Mouse (Mus musculus) hindbrain, embryonic 13.5 days (tissue): ENCODE measurements around the gene Ltb. TPM values are rescaled to one million over a fixed set of nuclear protein-coding genes. Genes with fewer than 3 reads are reported as not detected.

Experiments
- ATAC-seq: fragments of 200-750 bp; cut with Nextera tagmentation; 2 replicates; pipeline ENCODE4 v1.8.0; 2017; ENCODE audit warnings: moderate TSS enrichment; ENCODE audit not compliant: low FRiP score
- H3K27ac ChIP-seq: fragments of 300-500 bp; sonication (generic); 2 replicates; pipeline ENCODE4 v1.5.1; 2015; ENCODE audit warnings: inconsistent platforms, mild to moderate bottlenecking, moderate library complexity
- H3K27me3 ChIP-seq: fragments of 300-500 bp; sonication (generic); 2 replicates; pipeline ENCODE4 v1.6.1; 2015; ENCODE audit warnings: mild to moderate bottlenecking, inconsistent platforms
- H3K36me3 ChIP-seq: fragments of 300-500 bp; sonication (generic); 2 replicates; pipeline ENCODE4 v1.6.1; 2015; ENCODE audit warnings: mild to moderate bottlenecking, inconsistent platforms
- H3K4me1 ChIP-seq: fragments of 300-500 bp; sonication (generic); replicated peaks from 2 replicates; pipeline ENCODE4 v1.6.1; 2015; ENCODE audit warnings: inconsistent platforms
- H3K4me2 ChIP-seq: fragments of 300-500 bp; sonication (generic); 2 replicates; pipeline ENCODE4 v1.6.1; 2015; ENCODE audit warnings: inconsistent platforms, mild to moderate bottlenecking, moderate library complexity
- H3K4me3 ChIP-seq: fragments of 300-500 bp; sonication (generic); 2 replicates; pipeline ENCODE4 v1.5.1; 2015; ENCODE audit warnings: mild to moderate bottlenecking, inconsistent platforms
- H3K9ac ChIP-seq: fragments of 300-500 bp; sonication (generic); 2 replicates; pipeline ENCODE4 v1.6.1; 2015; ENCODE audit warnings: mild to moderate bottlenecking, inconsistent platforms
- H3K9me3 ChIP-seq: fragments of 300-500 bp; sonication (generic); 2 replicates; pipeline ENCODE4 v1.6.1; 2016; ENCODE audit warnings: inconsistent platforms
- WGBS: fragments of 180-500 bp; shearing (Covaris S2); methylation state at CpG from one replicate; pipeline ENCODE4 v1.1.7; 2015; 5-methylcytosine and 5-hydroxymethylcytosine counted together
- polyA plus RNA-seq: library from polyadenylated mRNA; unstranded; fragments of >200 nt; fragmentation: Nextera tagmentation; extraction: Ambion mirVana; gene quantifications from 2 replicates; pipeline ENCODE4 v1.2.1, GENCODE M21; 2015

Ltb gene
- polyA plus RNA-seq, 1 experiment from 2014 or later: 0.52 TPM

DNA sequence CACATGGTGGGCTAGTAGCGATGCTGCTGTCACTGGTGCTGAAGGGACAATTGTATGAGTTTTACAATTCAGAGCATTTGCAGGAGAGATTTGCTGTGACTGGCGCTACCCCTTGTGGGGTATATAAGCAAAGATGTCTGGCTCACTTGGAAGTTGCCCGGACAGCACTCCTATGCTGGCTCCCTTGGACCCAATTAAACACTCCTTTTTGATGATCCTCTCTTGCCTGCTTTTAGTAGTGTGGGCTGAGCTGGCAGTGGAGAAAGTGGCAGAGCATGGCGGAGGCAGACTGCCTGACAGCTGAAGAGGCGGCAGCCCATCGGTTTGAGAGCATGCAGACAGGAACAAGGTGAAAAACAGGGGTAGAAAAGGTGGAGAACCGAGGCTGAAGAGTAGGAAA is 26.4 kb upstream of the Ltb start:
- Histone ChIP-seq H3K4me3 (no peak overlapping the region), H3K4me2 (no peak overlapping the region), H3K4me1 (peaks cover 23% of the 10 kb centered on the region), H3K27ac (no peak overlapping the region), H3K9ac (no peak overlapping the region; the same call in 1 of the 2 replicates), H3K9me3 (no peaks in the 10 kb centered on the region), H3K36me3 (no peaks in the 10 kb centered on the region), H3K27me3 (no peaks in the 10 kb centered on the region)
- no peak for ATAC-seq
- WGBS: 90% methylated on average over 7 of the region's 7 CpGs

DNA sequence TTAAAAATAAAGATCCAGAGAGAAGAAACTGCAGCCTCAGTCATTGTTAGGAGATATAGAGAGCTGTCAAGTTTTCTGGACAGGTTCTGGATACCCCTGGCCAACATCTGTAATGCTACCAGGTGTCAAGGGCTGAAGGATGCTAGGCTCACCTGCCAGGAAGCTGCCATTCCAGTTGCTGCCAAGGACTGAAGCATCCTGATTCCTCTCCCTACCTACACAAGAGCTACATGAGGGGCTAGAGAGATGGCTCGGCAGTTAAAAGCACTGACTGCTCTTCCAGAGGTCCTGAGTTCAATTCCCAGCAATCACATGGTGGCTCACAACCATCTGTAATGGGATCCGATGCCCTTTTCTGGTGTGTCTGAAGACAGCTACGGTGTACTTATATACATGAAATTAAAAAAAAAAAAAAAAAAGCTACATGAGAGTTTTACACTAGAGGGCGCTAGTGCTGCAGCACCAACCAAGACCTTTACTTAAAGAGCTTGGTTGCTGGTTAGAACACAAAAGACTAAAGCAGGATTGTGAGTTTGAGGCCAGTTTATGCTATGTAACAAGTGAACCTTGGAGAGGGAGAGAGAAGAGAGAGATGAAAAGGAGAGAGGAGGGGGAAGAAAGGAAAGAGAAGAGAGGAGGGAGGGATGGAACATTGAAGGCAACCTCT is 25.6 kb upstream of the Ltb start:
- ATAC-seq: no peak
- Histone ChIP-seq H3K4me1 (peaks cover 14% of the 10 kb centered on the region), H3K27me3 (no peaks in the 10 kb centered on the region), H3K9ac (no peak overlapping the region), H3K9me3 (no peaks in the 10 kb centered on the region), H3K27ac (peak overlapping the region; percentile 48; the same call in 1 of the 2 replicates), H3K4me3 (no peak overlapping the region), H3K4me2 (no peak overlapping the region), H3K36me3 (no peaks in the 10 kb centered on the region)
- WGBS: 23% methylated on average over 4 of the region's 4 CpGs

DNA sequence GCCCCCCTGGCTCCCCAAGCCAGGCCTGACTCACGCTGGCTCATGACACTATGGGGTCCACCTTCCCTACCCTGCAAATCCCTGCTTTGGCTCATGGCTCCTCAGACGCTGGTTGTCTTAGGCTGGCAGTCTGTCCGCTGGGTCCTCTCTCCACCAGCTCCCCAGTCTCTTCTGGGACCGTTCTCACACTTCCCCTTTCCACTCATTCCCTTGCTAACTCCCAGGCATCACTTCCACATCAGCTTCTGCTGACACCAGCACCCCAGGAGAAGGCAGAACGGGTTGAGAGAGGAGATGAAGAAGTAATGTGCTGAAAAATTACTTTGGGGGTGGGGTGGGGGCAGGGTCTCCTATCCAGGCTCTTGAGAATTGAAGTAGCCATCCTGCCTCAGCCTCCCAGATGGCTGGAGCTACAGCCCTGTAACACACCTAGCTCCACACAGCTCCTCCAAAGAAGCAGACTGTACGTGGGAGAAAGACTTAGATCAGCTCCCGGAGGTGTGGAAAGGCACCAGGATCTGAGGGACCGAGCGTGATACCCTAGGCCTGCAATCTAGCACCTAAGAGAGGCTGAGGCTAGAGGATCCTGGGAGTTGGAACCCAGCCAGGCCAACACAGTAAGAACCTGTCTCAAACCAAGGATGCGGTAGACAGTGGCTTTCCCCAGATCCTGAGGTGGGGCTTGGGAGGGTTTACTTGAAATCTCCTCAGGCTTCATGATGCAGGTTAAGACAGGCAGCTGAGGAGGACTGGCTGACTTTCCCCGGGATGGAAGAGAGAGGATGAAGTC is 21.6 kb upstream of the Ltb start:
- no peaks in the 10 kb centered on the region for H3K27me3 ChIP-seq
- no peak for ATAC-seq
- peak overlapping the region; percentile 19; the same call in 1 of the 2 replicates for H3K9ac ChIP-seq
- H3K4me3 ChIP-seq: no peak overlapping the region
- no peaks in the 10 kb centered on the region for H3K4me1 ChIP-seq
- no peaks in the 10 kb centered on the region for H3K36me3 ChIP-seq
- no peaks in the 10 kb centered on the region for H3K9me3 ChIP-seq
- WGBS: 79% methylated on average over 11 of the region's 11 CpGs
- no peak overlapping the region for H3K4me2 ChIP-seq
- no peak overlapping the region; the same call in 1 of the 2 replicates for H3K27ac ChIP-seq

DNA sequence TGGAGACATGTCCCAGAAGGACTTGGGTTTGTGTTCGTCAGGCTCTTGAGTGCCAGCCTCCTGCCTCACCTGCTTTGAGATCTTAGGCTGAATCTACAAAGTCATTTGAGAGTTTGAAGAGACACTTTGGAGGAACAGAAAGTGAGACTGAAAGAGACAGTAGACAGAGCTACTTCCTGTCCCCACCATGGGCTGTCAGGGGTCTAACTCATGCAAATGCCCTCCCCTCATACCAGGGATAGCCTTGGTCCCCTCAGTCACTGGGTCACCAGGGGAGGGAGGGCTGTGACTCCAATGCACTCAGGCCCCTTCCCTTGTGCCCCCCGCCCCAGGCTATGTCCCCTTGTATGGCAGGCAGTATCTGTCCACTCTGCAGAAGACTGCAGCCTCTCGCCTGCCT is 20.9 kb upstream of the Ltb start:
- no peak for ATAC-seq
- Histone ChIP-seq H3K27ac (no peak overlapping the region), H3K9ac (0 out of 2 replicates have a peak overlapping the region, but pooled peaks have one; percentile 19), H3K27me3 (no peaks in the 10 kb centered on the region), H3K4me2 (no peak overlapping the region), H3K4me3 (no peak overlapping the region), H3K9me3 (no peaks in the 10 kb centered on the region), H3K4me1 (no peaks in the 10 kb centered on the region), H3K36me3 (no peaks in the 10 kb centered on the region)
- WGBS: 77% methylated on average over 3 of the region's 3 CpGs

DNA sequence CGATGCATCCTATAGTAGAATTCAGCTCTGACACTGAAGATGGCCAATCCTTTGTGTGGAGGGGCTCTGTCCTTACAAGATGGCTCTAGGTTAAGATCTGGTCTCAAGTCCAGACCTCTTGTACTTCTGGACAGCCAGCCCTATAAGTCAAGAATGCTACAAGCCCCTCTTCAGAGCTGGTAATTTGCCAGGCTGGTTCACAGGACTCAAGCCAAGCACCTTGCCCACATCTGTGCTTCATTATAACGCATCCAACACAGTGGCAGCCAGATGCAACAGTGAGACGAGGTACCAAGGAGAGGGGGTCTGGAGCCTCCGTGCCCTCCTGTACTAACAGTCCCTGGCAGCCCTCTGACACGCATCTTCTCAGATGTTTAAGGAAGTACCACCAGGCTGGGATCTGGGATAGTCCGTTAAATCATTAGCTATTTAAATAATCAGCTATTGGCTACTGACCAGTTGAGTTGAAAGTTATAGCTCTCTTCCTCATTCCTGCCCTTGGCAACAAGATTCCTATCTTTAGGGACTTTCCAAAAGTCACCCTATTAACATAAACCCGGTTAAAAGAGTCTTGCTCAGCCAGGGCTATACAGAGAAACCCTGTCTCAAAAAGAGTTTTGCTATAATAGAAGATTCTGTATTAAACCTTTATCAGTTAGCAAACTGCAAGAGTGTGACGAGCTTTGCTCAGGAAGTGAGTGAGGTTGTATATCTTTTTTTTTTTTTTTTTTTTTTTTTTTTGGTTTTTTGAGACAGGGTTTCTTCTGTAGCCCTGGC is 19.9 kb upstream of the Ltb start:
- H3K9me3 ChIP-seq: no peaks in the 10 kb centered on the region
- H3K4me3 ChIP-seq: no peak overlapping the region
- H3K9ac ChIP-seq: no peak overlapping the region; the same call in 1 of the 2 replicates
- no peak overlapping the region for H3K4me2 ChIP-seq
- no peaks in the 10 kb centered on the region for H3K4me1 ChIP-seq
- WGBS: 75% methylated on average over 8 of the region's 8 CpGs
- H3K27ac ChIP-seq: no peak overlapping the region
- H3K27me3 ChIP-seq: no peaks in the 10 kb centered on the region
- ATAC-seq: no peak
- no peaks in the 10 kb centered on the region for H3K36me3 ChIP-seq

DNA sequence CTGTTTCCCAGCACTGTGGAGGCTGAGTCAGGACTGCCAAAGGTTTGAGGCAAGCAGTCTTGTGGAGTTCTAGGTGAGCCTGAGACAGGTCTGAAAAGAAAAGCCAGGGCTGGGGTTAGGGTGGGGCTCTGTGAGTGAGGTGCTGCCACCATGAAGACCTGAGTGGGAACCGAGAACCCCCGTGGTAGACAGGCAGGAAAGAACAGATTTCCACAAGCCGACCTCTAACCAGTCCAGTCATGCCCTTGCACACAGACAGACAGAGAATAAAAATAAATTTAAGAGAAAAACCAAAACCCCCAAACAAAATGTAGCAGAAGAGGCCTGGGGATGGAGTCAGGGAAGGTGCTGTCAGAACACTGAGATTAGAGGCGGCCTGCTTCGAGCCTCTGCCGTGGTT is 18.9 kb upstream of the Ltb start:
- no peak overlapping the region for H3K4me2 ChIP-seq
- H3K36me3 ChIP-seq: no peaks in the 10 kb centered on the region
- no peaks in the 10 kb centered on the region for H3K4me1 ChIP-seq
- no peak overlapping the region for H3K4me3 ChIP-seq
- no peak overlapping the region for H3K9ac ChIP-seq
- no peak overlapping the region for H3K27ac ChIP-seq
- WGBS: 77% methylated on average over 6 of the region's 6 CpGs
- no peak for ATAC-seq
- H3K9me3 ChIP-seq: no peaks in the 10 kb centered on the region
- no peaks in the 10 kb centered on the region for H3K27me3 ChIP-seq

DNA sequence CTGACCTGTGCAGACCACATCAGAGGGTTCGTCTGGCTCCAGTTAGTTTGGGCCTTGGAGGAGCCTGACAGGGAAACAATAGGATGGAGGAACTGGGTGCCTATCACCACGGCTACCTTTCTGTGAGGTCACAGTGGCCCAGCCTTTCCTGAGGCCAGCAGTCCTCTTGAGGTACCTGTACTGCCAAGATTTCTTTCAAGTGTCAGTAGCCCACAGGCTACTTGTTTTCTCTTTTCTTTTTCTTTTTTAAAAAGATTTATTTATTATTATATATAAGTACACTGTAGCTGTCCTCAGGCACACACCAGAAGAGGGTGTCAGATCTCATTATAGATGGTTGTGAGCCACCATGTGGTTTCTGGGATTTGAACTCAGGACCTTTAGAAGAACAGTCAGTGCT is 18.3 kb upstream of the Ltb start, which contains the start of gene Aif1:
Aif1 (minus strand) TSS at position 101 of the 400 bp plus-strand sequence.
- H3K9me3 ChIP-seq: no peaks in the 10 kb centered on the region
- H3K9ac ChIP-seq: no peak within 1 kb of the TSS
- H3K4me2 ChIP-seq: no peak within 1 kb of the TSS
- no peak within 1 kb of the TSS for H3K4me3 ChIP-seq
- H3K4me1 ChIP-seq: no peaks in the 10 kb centered on the region
- H3K27me3 ChIP-seq: no peaks in the 10 kb centered on the region
- no peak for ATAC-seq
- 38% methylated on average over 2 of the region's 2 CpGs for WGBS
- H3K36me3 ChIP-seq: no peaks in the 10 kb centered on the region
- no peak within 1 kb of the TSS for H3K27ac ChIP-seq

DNA sequence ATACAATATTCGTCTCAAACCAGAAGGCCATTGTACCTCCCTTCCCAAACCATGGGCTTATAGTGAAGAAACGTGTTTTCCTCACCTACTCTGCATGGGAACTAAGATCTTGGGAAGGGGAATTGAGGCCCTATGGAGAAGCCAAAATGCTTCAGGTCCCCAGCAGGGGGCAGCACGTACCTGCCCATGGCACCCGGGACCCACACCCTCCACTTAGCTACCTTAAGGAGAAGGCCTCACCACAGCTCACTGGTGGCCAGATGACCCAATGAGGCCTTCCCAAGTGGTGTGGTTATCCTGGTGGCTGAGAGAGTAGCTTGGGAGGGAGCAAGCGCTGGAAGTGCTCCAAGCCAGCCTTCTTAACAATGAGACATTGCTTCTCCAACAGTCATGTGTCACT is 15.7 kb upstream of the Ltb start:
- Histone ChIP-seq H3K9me3 (no peaks in the 10 kb centered on the region), H3K4me3 (no peak overlapping the region), H3K4me1 (no peaks in the 10 kb centered on the region), H3K4me2 (no peak overlapping the region), H3K27ac (no peak overlapping the region), H3K27me3 (no peaks in the 10 kb centered on the region), H3K9ac (no peak overlapping the region), H3K36me3 (no peaks in the 10 kb centered on the region)
- no peak for ATAC-seq
- WGBS: 14% methylated on average over 5 of the region's 5 CpGs

DNA sequence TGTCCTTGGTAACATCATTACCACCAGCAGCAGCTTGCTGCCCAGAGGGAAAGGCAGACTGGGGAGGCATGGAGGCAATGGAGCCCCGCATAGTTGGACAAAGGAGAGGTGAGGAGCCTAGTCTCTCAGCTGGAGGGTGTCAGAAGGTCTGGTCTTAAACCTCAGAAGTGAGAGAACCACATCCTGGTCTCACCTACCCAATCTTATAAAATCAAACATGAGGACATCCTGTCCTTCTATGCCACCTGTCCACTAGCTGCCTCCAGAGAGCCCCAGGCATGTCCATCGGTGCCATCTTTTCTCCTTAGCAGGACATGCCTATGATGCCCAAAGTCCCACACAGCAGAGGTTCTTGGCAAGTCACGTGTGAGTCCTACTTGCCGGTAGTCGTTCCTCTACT is 14.1 kb upstream of the Ltb start:
- no peaks in the 10 kb centered on the region for H3K27me3 ChIP-seq
- WGBS: 93% methylated on average over 5 of the region's 5 CpGs
- no peaks in the 10 kb centered on the region for H3K9me3 ChIP-seq
- H3K27ac ChIP-seq: no peak overlapping the region
- no peaks in the 10 kb centered on the region for H3K36me3 ChIP-seq
- H3K9ac ChIP-seq: no peak overlapping the region
- H3K4me1 ChIP-seq: no peaks in the 10 kb centered on the region
- H3K4me3 ChIP-seq: no peak overlapping the region
- ATAC-seq: no peak
- no peak overlapping the region for H3K4me2 ChIP-seq

DNA sequence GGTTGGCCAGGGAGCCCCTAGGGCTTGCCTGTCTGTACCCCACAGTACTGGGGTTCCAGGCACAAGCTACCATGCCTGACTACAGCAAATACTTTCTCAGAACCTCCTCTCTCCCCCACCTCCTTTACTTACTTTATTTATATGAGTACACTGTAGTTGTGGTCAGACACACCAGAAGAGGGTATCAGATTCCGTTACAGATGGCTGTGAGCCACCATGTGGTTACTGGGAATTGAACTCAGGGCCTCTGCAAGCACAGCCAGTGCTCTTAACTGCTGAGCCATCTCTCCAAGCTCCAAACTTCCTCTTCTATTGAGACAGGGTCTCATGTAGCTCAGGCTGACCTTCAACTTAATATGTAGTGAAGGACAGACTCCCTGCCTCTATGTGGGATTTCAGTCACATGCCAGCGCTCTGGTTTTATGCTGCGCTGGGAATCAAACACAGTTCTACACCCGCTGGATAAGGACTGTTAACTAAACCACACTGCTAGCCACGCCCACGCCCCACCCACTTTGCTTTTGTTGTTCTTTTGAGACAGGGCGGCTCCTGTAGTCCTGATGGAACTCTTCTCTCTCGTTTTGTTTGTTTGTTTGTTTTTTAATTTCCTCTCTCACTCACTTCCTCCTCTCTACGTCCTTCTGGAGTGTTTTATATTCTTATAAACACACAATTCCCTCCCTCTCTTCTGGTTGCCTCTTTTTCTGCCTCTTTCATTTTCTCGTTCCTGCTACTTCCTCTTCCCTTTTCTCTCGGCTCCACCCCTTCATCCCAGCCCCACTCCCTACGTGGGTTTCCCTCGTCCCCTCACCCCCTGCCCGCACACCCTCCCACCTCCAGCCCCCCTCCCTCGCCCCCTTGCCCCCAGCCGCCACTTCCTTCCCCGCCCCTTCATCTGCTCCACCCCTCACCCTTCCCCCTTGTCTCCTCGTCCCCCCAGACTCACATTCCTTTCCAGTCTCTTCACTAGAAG is 8.3 kb upstream of the Ltb start:
- ATAC-seq: 0 out of 2 replicates have a peak, but pooled peaks have one; percentile 46
- WGBS: 2% methylated on average over 17 of the region's 18 CpGs

DNA sequence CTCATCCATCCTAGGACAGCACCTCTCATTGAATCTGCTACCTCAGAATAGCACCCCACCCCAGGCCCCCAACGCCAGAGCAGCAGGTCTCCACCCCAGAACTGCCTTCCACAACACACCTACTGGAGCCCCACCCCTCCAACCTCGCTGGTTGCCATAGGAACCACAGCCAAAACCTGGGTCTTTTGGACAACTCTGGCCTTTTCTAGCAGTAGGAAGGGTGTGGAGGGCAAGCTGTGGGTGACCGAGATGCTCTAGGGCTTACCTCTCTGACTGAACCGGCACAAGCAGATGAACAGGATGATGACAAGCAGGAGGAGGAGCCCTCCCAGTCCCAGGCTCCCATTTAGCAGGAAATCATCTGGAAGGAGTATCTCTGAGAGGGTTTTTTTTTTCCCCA is 7.6 kb upstream of the Ltb start:
- ATAC-seq: no peak
- Histone ChIP-seq H3K4me2 (peak overlapping the region; percentile 49), H3K9ac (no peak overlapping the region), H3K27me3 (no peaks in the 10 kb centered on the region), H3K4me3 (peak overlapping the region; percentile 26; the same call in 1 of the 2 replicates), H3K9me3 (no peaks in the 10 kb centered on the region), H3K36me3 (no peaks in the 10 kb centered on the region), H3K4me1 (peaks cover 8% of the 10 kb centered on the region; the same call in 1 of the 2 replicates), H3K27ac (peak overlapping the region; percentile 70; the same call in 1 of the 2 replicates)
- 1% methylated on average over 4 of the region's 4 CpGs for WGBS

More for the DNA sequence above, 8.3 kb upstream of the Ltb start:
- peak overlapping the region; percentile 26 for H3K4me3 ChIP-seq
- no peaks in the 10 kb centered on the region for H3K36me3 ChIP-seq
- peak overlapping the region; percentile 46; the same call in 1 of the 2 replicates for H3K9ac ChIP-seq
- peak overlapping the region; percentile 49 for H3K4me2 ChIP-seq
- no peaks in the 10 kb centered on the region for H3K27me3 ChIP-seq
- no peaks in the 10 kb centered on the region for H3K9me3 ChIP-seq
- peak overlapping the region; percentile 70; the same call in 1 of the 2 replicates for H3K27ac ChIP-seq
- peaks cover 8% of the 10 kb centered on the region; the same call in 1 of the 2 replicates for H3K4me1 ChIP-seq
